Mouse (Mus musculus): ENCODE data around the gene Supt7l. TPM values are rescaled to one million over a fixed set of nuclear protein-coding genes. Genes with fewer than 3 reads are reported as not detected.

Gene Supt7l
- 16.9 and 17.2 TPM in 2 replicates for polyA plus RNA-seq (2015; fragmentation: Nextera tagmentation; extraction: Ambion mirVana)

DNA sequence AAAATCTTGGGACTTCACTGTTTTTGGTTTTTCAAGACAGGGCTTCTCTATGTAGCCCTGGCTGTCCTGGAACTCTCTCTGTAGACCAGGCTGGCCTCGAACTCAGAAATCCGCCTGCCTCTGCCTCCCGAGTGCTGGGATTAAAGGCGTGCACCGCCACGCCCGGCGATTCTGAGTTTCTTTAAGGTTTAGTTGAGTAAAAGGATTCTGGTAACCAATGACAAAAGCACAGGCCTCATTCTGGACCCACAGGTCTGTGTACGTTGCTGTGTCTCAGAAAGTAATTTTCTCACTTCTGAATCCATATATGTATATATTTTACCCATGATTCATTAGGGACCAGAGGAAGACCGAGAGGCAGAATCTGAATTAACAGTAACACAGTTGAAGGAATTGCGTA is at the start of gene Supt7l:
Gene Supt7l (minus strand): TSS at position 101 of the 400 bp plus-strand sequence.

DNA sequence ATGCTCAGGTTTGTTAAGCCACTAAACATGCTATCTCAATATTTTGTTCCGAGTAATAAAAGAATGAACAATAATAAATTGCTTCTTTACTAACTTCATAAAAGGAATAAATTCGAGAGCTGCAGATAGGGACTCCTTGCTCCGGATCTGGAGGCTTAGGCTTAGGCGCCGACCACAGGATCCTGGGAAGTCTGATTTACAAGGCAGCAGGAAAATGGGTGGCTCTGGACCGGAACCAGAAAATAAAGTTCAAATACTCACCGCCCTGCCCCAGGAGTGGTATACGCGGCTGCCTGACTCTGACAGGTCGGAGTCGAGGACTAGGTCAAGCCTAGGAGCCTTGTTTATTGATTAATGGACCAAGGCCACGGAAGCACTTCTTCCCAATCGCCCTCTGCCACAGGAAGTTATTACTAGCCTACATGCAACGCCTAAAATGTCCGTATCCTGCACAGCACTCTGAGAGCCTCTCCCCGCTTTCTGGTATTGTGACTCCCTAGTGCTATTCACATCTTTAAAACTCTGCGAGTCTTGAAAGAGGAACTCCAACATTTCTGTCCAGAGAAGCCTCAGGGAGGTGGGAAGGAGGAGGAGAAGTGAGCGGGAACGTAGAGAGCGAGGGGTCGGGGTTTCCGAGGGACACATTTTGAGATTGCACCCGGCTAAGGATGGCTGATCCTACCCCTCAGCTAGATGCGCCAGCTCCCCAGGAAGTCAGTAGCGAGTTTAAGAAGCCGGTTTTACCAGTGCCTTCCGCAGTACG is 1.1 kb downstream of the Supt7l start, which contains the start of gene Slc4a1ap:
Gene Slc4a1ap (plus strand): TSS at position 642 of the 763 bp plus-strand sequence.

DNA sequence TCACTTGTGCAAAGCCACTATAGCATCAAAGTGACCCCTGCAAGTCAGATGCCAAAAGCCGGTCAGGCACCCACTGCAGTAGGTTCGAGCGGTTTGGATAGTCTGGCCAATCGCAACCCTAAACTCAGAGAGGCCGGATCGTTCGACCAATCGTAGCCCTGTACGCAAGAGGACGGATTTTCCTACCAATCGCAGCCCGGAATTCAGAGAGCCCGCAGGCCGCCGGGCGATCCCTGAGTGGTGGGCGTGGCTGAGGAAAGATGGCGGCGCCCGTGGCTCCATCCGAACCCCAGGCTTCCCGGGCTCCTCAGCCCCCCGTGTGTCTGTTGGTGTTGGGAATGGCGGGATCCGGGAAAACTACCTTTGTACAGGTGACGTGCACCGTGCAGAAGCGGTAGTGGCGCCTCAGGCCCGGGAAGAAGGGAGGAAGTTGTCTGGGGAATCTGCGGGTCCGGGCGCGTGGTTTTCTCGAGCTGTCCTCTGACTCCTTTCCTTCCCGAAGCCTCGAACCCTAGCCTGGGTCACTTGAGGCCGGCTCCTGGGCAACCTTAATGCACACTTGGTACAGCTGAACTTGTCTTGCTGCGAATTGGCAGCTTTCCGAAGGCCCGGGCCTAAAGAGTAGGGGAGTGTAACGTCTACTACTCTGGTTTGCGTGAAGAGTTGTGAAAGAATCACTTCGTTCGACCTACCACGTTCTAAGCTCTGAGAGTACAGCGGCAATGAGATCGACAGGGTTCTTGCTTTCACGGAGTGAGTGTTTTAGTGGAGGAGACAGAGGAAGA is 32.9 kb downstream of the Supt7l start, which contains the start of gene Gpn1:
Gene Gpn1 (plus strand): TSS at position 229 of the 785 bp plus-strand sequence.

DNA sequence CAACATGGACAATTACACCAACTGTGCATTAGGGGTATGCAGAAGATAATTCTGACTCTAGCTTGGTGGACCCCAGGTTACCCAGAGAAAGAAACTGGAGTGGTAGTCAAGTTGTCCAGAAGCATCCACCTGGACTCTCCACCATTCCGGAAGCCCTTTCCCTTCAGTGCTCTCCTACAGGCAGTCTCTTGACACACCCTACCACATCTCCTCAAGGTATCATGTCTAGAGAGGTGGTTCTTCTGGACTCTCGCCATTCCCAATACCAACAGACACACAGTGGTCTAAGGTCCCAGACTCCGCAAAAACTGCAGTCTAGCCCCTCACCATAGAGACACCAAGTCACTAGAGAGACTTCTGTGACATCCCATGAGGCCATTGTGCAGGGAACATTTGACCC is 42.2 kb downstream of the Supt7l start, which contains the start of gene 4930548H24Rik:
Gene 4930548H24Rik (plus strand): TSS at position 301 of the 400 bp plus-strand sequence.

Other genes starting within 250 kb of the Supt7l start
- 21.7 and 24.5 TPM in 2 replicates for gene Ift172, start 236.7 kb downstream of the Supt7l start, polyA plus RNA-seq (2015; fragmentation: Nextera tagmentation; extraction: Ambion mirVana)
- gene Fndc4, start 231.7 kb downstream of the Supt7l start, polyA plus RNA-seq (2015; fragmentation: Nextera tagmentation; extraction: Ambion mirVana) = 165 and 168 TPM in 2 replicates
- 0.32 and 0.43 TPM in 2 replicates for gene Gckr, start 230.4 kb downstream of the Supt7l start, polyA plus RNA-seq (2015; fragmentation: Nextera tagmentation; extraction: Ambion mirVana)
- gene Zfp512, start 75.4 kb downstream of the Supt7l start, polyA plus RNA-seq (2015; fragmentation: Nextera tagmentation; extraction: Ambion mirVana) = 58.2 and 66.0 TPM in 2 replicates
- gene 4930548H24Rik, start 42.1 kb downstream of the Supt7l start, polyA plus RNA-seq (2015; fragmentation: Nextera tagmentation; extraction: Ambion mirVana) = not detected in 2 replicates
- 62.2 and 73.0 TPM in 2 replicates for gene Gpn1, start 33.1 kb downstream of the Supt7l start, polyA plus RNA-seq (2015; fragmentation: Nextera tagmentation; extraction: Ambion mirVana)
- 34.7 and 35.2 TPM in 2 replicates for gene Slc4a1ap, start 812 bp downstream of the Supt7l start, polyA plus RNA-seq (2015; fragmentation: Nextera tagmentation; extraction: Ambion mirVana)
- 298 and 326 TPM in 2 replicates for gene Mrpl33, start 69.1 kb upstream of the Supt7l start, polyA plus RNA-seq (2015; fragmentation: Nextera tagmentation; extraction: Ambion mirVana)
- 3.1 and 3.9 TPM in 2 replicates for gene Rbks, start 169.8 kb upstream of the Supt7l start, polyA plus RNA-seq (2015; fragmentation: Nextera tagmentation; extraction: Ambion mirVana)
- gene Babam2, start 169.9 kb upstream of the Supt7l start, polyA plus RNA-seq (2015; fragmentation: Nextera tagmentation; extraction: Ambion mirVana) = 62.6 and 63.6 TPM in 2 replicates